Mouse (Mus musculus) left cerebral cortex, adult 9 months (tissue): Measurements from ENCODE around the gene Ano6.

Experiments used
- DNase-seq, 2 experiments: peaks; one replicate each; pipeline ENCODE4 v3.0.0; 2022; ENCODE audit warnings: low spot score in 2 of 2

The Ano6 gene

DNA sequence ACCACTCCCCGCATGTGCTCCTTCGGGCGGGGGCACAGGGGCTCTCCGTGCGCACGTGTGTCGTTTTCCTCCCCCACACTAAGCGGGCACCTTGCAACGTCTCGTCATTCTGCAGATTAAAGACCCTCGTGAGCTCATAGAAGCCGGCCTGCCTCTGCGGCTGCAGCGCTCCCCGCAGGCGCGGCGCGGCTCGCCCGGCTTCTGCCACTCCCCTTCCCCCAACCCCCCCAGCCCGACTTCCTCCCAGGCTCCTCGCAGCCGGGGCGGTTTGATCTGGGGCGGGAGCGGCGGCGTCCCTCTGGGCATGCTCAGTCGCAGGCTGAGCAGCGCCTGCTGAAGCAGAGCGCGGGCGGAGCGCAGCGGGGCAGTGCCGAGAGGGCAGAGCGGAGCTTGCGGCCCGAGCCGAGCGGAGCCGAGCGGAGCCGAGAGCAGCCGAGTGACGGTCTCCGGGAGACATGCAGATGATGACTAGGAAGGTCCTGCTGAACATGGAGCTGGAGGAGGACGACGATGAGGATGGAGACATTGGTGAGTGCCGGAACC, at the start of gene Ano6:
Ano6 (plus strand) TSS at position 315 of the 543 bp plus-strand sequence.
- DNase-seq: peak; percentile 87 to 90

DNA sequence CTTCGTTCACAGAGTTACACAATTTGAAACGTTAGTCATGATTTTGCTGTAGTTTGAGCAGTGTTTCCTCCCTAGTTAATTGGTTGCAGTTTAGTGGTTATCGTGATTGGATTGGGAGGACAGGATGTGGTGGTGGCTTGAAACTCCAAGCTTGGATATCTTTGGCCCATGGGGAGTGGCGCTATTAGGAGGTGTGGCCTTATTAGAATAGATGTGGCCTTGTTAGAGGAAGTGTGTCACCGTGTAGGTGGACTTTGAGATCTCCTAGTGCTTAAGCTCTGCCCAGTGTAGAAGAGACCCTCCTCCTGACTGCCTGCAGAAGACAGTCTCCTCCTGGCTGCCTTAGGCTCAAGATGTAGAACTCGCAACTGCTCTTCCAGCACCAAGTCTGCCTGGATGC, 47.7 kb upstream of the Ano6 start:
- DNase-seq: no peak

DNA sequence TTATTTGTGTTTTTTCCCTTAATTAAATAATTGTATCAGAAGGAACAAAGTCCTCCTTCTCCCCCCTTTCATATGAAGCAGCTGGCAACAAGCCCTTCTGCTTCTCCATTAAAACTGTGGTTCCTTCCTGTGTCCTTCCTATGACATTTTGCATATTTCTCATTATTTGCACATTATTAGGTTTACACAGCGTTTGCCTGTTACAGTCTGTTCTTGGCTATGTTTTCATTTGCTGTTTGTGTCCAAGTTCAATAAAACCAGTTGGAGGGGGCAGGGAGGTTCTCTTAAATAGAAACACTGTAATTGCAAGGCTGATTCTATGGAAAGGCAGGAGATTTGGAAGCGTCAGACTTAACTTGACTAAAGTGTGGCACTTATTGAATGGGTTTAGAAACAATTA, 46.8 kb upstream of the Ano6 start:
- DNase-seq: no peak

DNA sequence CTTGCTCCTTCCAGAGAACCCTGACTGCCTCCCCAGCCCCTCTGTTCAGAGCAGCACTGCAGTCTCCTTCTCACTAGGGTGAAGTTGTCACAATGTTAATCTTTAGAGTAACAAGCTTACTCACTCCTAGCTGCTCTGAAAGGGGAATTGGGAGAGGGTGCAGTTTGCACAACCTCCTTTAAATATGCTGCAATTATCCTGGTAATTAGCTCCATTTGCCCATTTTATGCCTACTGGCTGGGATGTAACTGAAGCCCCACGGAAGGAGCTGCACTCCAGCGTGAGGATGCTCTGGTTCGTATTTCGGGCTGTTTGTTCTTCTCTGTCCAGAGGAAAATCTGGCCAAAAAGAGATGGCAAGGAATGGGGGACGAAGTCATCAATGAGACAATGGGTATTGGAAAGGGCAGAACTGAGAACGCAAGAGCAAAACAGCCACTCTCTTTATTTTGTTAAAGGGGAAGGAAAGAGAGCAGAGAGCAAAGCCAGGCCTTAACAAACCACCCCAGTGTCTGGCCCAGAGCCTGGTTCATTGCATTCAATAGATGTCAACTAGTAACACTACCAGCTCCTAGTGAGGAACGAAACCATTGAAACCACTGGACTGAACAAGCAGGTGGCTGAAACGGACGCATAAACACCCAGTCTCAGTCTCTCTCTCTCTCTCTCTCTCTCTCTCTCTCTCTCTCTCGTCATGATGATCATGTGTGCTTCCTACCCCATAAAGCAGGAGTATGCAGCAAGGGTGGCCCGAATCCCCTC, 45.1 kb upstream of the Ano6 start:
- no peak for DNase-seq

DNA sequence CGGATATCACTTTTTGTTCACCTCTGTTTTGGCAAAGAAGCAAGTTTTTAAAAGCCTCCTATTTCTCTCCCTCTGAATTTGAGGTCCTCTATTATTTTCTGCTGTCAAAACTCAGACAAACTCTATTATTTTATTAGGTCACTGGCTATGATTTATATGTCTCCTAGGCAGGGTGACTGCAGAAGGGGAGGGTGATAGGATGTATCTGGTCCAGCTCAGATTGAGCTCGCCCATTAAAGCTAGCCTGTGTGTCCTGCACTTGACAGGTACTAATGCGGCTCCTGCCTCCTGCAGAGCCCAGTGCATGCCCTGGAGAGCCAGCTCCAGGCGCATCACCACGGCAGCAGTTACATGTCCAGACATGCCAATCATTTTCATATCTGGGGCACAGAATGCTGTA, 44.1 kb upstream of the Ano6 start:
- no peak for DNase-seq

DNA sequence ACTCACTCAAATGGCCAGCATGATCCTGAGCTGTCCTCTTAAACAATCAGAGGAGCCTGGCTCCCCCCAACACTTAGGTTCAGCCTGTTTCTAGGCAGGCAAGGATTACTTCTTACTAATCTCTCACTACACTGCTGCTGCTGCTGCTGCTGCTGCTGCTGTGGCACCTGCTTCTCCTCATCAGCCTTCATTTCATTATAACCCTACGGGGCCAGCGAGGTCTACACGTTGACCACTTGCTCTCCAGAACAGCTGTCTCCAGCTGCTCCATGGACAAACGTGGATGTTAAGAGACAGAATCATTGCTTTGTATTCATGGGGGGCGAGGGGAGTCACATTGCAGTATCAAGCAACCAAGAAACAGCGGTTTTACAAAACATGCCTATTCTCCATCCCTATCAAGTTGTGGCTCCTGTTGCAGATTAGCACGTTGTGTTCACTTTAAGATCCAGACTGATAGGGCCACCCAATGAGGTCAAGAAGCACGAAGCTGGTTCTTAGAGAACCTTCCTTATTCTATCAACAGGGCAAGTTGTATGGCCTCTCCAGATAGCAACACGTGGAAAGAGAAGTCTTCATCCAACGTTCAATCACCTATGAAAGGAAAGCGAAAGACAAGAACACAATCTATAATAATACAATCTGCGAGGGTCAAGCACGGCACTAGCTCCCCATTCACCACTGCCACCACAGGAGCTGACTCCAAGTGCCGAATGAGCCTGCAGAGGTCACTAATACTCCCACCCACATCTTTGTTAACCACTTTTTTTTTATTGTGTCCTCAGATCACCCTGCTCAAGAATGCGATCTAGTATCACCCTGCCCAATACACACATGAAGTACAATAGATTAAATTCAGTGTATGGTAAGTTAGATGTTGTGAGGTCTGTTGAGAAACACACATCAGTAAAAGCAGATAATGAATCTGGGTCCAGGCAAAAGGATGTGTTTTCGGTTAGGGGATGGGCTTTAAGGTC, 43.4 kb upstream of the Ano6 start:
- DNase-seq: no peak

DNA sequence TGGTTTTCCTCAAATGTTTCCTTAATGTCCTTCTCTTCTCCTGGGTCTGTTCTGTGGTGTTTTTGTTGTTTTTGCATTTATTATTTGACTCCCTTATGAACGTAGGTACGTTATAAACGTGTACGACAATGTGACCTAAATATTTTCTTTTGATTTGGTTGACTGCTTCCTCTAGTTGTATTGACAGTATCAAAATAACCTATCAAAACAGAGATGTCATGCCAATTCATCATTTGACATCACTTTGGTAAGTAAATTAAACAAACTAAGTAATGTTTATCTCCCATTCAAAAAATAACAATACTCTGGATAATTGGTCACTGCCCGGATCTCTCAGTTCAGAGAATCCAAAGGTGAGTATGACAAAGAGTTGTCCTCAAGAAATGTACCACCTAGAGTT, 41.4 kb upstream of the Ano6 start:
- no peak for DNase-seq

DNA sequence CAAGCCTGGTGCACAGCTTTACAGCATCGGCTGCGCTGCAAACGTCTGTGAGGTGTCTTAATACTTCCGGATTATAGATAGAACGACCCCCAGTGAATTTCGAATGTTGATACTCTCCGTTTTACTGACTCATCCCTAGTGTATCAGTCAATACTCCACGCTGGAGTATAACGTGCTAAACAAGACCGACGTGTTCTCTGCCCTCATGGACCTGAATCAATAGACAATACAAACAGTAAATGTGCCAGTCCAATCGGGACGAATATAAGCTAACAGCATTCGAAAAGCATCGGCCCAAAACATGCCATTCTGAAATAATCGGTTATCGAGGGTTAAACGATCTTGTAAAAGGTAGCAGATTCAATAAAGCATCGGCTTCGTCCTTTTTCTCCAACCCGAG, 40.6 kb upstream of the Ano6 start:
- no peak for DNase-seq

DNA sequence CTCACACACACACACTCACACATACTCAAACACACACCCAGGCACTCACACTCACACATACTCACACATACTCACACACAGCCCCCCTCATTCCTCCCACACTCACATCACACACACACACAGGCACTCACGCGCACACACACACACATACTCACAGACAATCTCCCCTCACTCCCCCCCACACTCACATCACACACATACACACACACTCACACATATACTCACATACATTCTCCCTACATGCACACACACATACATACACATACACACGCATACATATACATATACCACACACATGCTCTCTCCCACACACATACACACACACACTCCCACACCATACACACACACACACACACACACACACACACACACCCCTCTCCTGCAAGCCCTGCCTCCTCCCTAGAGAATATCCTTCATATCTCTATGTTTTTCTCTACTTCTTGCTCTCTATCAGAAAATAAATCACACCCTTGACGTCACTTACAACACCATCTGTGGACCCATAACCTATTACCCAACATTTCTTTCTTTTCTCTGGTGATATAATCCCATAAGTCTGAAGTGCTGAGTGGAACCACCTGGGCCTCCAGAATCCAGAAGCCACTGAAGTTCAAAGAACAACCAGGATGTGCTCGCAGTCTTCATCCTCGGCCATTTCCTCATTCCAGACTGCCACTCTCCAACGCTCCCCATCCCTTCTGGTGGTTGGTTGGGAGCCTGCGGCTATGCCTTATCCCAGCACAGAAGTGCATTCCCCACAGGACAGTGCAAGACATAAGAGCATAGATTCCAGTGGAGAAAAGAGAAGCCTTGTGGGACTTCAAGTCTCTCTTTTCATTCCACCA, 38.6 kb upstream of the Ano6 start:
- DNase-seq: no peak

DNA sequence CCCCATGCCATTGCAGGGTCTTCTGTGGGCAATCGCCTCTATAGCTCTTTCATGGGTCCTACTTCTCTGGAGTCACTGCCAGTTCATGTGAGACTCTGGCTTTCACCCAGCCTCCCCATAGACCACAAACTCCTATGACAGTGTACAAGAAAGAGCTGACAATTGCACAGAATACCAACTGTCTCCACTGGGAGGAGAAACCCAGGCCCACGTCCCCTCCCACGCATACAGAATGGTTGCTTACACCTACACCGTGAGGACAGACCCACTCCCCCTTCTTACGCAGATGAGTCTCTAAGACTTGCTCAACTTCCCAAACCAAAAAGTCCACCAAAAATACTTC, 38.0 kb upstream of the Ano6 start:
- no peak for DNase-seq

DNA sequence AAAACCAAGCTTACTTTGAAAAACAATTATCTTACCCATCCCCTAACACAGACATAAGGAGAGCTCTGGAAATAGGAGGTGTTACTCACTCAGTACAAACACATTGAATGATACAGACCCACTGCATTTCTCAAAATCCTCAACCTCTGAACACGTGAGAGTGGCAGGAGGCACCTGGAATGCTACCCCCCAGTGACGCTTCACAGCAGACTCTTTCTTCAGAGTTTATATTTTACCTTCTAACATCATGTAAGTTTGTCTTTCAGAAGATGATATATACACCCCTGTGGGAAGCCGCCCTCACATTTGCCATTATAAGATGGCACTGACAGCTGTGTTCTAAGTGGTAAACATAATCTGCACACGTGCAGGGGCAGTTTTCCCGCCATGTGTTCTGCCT, 37.6 kb upstream of the Ano6 start:
- no peak for DNase-seq

DNA sequence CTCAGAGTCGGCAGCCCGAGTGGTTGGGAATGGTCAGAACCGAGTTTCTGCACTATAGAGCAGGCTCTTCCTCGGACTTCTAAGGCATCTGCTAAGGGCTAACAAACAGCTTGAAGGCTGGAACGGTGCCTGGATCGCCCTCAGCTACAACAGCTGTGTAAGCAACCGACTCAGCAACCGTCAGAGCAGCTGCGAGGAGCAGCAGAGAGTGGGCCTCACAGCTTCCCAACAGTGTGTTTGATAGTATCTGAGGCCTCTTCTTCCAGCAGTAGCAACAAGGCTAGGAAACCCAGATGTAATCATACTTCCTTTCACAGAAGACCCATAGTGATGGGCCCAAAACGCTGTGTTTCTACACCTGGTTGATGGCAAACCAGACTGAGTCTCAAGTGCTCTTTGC, 33.5 kb upstream of the Ano6 start:
- DNase-seq: peak; percentile 11 to 67

DNA sequence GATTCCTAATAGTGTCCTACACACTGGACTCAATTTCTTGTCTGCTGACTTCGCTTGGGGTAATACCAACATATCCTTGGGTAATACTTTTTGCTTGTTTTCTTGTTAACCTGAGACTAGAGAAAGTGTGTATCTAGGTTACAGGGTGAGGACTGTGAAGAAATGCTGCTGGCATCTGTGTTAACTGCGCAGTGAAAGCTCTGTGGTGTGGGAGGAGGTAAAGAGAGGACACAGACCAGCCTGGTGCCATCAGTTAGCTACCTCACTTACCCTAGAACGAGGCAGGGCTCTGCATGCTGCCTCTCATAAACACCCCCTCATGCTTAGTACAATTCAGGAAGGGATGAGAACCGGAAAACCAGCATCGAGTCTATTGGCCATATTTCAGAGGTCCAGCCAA, 32.6 kb upstream of the Ano6 start:
- DNase-seq: no peak

DNA sequence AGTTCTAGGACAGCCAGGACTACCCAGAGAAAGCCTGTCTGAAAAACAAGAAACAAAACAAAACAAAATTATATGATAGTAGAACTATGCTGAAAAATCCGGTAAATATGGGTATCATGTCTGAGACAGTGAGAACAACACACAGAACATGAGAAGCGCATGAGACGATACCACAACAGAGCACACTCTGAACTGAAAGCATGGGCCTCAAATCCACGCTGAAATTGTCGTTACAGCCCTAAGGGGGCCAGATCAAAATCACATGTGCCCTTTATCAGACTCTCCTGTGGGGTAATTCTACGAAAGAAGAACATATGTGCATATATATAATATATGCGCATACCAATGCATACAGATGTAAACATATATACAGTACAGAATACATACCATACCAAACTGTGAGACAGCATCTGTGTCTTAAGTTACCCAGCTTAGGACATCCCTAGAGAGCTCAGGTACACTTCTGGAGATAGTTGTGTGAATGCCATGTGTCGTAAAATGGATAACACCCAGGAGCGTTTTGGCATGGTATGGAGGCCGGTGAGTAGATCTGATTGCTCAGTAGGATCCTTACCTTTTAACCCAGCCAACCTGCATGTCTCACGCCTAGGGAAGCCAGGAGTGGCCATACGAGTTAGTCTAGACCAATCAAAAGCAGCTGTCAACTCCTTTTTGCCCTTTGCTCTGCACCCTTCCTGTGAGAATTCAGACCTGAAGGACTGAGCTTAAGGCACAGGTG, 31.8 kb upstream of the Ano6 start:
- no peak for DNase-seq

DNA sequence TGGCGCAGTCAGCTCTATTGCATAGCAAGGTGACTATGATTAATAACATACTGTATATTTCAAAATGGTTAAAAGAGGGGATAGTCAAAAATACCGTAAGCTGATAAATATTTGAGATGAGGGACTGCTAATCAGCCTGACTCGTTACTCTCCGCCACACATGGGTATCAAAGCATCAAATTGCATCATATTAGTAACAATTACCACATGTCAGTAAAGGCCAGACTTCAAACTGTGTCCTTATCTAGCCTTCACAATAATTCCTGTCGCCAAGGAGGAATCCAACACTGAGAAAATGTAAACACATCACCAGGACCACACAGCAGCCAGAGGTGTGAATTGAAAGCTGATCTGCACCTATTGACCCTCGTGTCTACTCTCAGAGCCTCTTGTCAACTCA, 30.8 kb upstream of the Ano6 start:
- DNase-seq: no peak

DNA sequence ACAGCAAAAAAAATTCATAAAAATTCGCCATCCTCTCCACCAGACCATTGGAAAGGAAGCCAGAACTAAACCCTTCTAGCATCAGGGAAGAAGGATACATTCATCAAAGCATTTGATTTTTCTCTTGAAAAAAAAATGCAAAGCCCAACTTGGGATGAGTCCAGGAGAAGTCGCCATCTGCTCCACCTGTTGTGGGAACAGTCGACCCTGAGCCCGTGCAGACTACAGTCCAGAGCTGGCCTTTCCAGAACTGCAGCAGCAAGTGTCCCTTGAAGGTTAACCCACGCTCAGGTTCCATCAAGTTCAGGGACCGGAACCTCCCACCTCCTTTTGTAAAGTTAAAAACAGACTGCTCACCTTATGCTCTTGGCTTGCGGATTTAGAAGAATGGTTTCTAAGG, 29.2 kb upstream of the Ano6 start:
- no peak for DNase-seq

DNA sequence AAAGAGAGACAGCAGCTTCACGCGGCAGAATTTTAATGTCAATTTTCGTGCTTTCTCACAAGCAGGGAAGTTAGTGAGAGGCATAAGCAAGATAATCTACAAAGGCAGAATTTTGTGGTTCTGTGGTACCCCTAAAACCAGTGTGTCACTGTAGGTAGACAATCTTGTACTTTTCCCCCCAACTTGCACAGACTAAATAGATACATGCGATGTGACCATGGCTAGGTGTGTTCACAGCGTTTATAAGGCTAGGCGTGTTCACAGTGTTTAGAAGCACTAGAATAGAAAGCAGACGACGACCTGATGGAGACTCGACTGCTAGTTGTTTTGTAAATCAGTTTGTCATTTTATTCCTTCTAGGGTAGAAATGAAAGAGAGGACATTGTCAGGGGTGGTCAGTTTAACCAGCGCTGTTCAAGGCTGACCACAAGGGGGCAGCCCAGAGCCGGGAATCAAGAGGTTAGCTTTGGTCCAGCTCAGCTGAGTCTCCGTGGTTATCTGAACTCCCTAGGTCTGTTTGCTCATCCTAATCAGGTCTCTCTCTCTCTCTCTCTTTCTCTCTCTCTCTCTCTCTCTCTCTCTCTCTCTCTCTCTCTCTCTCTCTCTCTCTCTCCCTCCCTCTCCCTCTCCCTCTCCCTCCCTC, 27.9 kb upstream of the Ano6 start:
- peak in 1 of 2 experiments; percentile 63 for DNase-seq

DNA sequence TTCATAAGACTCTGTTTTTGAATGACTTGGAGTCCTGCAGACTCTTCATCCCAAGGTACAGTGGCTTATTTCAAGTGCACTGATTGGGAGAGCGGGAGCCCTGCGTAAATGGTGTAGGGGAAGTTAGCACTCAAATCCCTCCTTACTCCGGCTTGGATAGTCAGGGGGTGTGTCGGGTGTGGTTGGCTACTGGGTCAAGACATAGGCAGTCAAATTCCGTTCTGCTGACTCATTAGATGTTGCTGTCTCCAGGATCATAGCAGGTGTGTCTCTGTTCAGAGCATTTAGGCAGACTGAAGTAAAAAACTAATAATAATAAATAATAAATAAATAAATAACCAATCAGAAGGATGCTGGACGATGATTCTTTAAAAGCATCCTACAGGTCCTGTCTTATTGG, 27.2 kb upstream of the Ano6 start:
- DNase-seq: no peak

DNA sequence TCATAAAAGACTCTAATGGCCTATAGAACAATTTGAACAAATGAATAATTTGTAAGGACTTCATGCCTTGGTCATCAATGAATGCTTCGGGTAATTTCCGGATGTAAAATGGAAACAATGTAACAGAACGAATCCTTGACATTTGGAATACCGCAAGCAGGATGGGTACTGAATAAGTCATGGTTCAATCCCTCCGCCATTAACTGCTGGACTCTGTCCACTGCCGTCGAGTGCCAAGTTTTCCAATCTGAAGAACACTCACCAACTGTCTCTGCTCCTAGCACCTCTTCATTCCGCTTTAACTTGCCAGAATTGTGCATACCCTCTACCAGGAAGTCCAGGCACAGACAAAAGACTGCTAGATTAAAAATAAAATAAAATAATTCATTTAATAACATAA, 25.4 kb upstream of the Ano6 start:
- no peak for DNase-seq

DNA sequence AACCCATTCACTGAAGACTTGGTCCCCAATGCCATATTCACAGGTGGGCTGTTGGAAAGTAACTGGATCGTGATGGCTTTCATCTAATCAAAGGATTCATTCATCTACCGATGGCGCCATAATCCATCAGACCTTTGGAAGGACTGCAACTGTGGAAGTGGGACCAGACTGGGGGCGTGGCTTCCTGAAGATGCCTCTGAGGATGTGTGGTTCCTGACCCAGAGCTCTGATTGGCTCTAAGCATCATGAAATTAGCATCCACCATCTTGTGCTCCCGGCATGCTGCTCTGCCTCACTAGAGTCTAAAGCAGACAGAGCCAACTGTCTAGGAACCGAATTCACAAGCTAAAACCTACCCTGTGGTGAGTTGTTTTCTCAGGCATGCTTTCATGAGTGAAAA, 24.7 kb upstream of the Ano6 start:
- no peak for DNase-seq

DNA sequence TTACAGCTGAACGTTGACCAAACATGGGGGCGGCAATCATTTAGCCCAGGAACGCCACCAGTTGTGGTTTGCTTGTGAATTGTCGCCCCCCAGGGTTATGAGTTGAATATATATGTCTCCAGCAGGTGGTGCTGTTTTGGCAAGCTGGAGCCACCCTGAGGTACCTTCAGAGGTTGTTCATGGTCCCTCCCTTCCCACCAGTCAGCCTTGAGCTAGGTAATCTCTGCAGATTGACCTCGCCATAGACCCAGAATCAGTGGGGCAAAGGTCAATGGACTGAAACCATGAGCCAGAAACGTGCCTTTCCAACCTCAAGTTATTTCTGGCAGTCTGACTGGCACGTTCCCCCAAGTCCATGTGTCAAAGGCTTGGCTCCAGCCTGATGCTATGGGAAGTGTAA, 22.8 kb upstream of the Ano6 start:
- DNase-seq: no peak
